Mouse (Mus musculus) bone marrow macrophage, adult 2 months (primary cell): Measurements from ENCODE around the gene Tsga10ip.

Experiments
- CTCF ChIP-seq: IDR thresholded peaks from 2 replicates; pipeline ENCODE4 v1.5.1; 2012; ENCODE audit warnings: low read depth, mild to moderate bottlenecking, low read length, moderate library complexity
- POLR2A ChIP-seq: IDR thresholded peaks from 2 replicates; pipeline ENCODE4 v1.6.1; 2012; ENCODE audit warnings: mild to moderate bottlenecking, low read depth, low read length, borderline replicate concordance

DNA sequence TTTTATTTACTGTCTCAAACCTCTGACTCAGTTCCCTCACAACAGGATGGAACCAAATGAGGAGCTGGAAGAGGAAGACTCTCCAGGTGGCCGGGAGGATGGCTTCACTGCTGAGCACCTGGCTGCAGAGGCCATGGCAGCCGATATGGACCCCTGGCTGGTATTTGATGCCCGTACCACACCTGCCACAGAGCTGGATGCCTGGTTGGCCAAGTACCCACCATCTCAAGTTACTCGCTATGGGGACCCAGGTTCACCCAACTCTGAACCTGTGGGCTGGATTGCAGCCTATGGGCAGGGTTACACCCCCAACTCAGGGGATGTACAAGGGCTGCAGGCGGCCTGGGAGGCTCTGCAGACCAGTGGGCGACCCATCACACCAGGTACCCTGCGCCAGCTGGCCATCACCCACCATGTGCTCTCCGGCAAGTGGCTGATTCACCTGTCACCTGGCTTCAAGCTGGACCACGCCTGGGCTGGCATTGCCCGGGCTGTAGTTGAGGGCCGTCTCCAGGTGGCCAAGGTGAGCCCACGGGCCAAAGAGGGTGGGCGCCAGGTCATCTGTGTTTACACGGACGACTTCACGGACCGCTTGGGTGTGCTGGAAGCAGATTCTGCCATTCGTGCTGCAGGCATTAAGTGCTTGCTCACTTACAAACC is 23.7 kb upstream of the Tsga10ip start:
- TF ChIP-seq CTCF: no peak
- TF ChIP-seq POLR2A: no peak
